Mouse (Mus musculus) megakaryocyte, embryonic 14.5 days (primary cell): ENCODE data around the gene Erbb4.

Source experiments
- FLI1 ChIP-seq: IDR thresholded peaks from 2 replicates; pipeline ENCODE4 v1.6.1; 2012; ENCODE audit warnings: low read length, inconsistent platforms, mixed read lengths
- GATA1 ChIP-seq: IDR thresholded peaks from 3 replicates; pipeline ENCODE4 v1.6.1; 2012; ENCODE audit warnings: mixed read lengths, low read length, inconsistent platforms, borderline replicate concordance

- no peak for TF ChIP-seq GATA1
- TF ChIP-seq FLI1 = no peak
These were observed 984.3 kb downstream of the Erbb4 start for GRCm38 (mm10) chr1:68123541-68123940.
